Mouse (Mus musculus): ENCODE data around the gene Dmpk.

Gene Dmpk

GRCm38 (mm10) chr7:19075723-19076585 lies 7.7 kb upstream of the Dmpk start, which contains the start of gene Dmwd:
Gene Dmwd, plus strand, starts transcription at chr7:19076227.
- DNase-seq, result peak; percentile 95

GRCm38 (mm10) chr7:19076586-19076991 lies 7.1 kb upstream of the Dmpk start:
- DNase-seq, result peak; percentile 58

- DNase-seq, result peak; percentile 52
Observed at GRCm38 (mm10) chr7:19077761-19078160, 5.9 kb upstream of the Dmpk start.

- DNase-seq, result no peak
Observed at GRCm38 (mm10) chr7:19078732-19079131, 4.9 kb upstream of the Dmpk start.

GRCm38 (mm10) chr7:19080451-19080950 lies 3.1 kb upstream of the Dmpk start:
- DNase-seq, result no peak

GRCm38 (mm10) chr7:19082171-19082570 lies 1.5 kb upstream of the Dmpk start:
- DNase-seq, result no peak

GRCm38 (mm10) chr7:19083096-19083495 lies 553 bp upstream of the Dmpk start:
- no peak for DNase-seq

GRCm38 (mm10) chr7:19084277-19084771 lies 675 bp downstream of the Dmpk start:
- DNase-seq, result no peak

GRCm38 (mm10) chr7:19084921-19085473 lies 1.3 kb downstream of the Dmpk start:
- no peak for DNase-seq

- no peak for DNase-seq
Observed at GRCm38 (mm10) chr7:19085495-19085894, 1.8 kb downstream of the Dmpk start.

- peak; percentile 90 for DNase-seq
Observed at GRCm38 (mm10) chr7:19086042-19086441, 2.4 kb downstream of the Dmpk start.

GRCm38 (mm10) chr7:19086760-19087159 lies 3.1 kb downstream of the Dmpk start:
- DNase-seq, result no peak

GRCm38 (mm10) chr7:19088813-19089212 lies 5.2 kb downstream of the Dmpk start:
- peak; percentile 79 for DNase-seq

GRCm38 (mm10) chr7:19091913-19092312 lies 8.3 kb downstream of the Dmpk start:
- no peak for DNase-seq

GRCm38 (mm10) chr7:19092381-19093173 lies 8.9 kb downstream of the Dmpk start:
- peak; percentile 72 for DNase-seq

- DNase-seq, result peak; percentile 86
Observed at GRCm38 (mm10) chr7:19093174-19093521, 9.5 kb downstream of the Dmpk start.

GRCm38 (mm10) chr7:19093537-19094385 lies 10.1 kb downstream of the Dmpk start:
- DNase-seq, result peak; percentile 92

GRCm38 (mm10) chr7:19094471-19094825 lies 10.8 kb downstream of the Dmpk start, which contains the start of gene Six5:
Gene Six5, plus strand, starts transcription at chr7:19094594.
- peak; percentile 47 for DNase-seq

GRCm38 (mm10) chr7:19094826-19095750 lies 11.4 kb downstream of the Dmpk start:
- DNase-seq, result peak; percentile 44

GRCm38 (mm10) chr7:19095751-19096110 lies 12.1 kb downstream of the Dmpk start:
- peak; percentile 73 for DNase-seq

GRCm38 (mm10) chr7:19096421-19096976 lies 12.8 kb downstream of the Dmpk start:
- DNase-seq, result no peak

Measured in liver (tissue).